Mouse (Mus musculus): ENCODE results near the gene Tmem161a. TPM values are rescaled to one million over a fixed set of nuclear protein-coding genes. Genes with fewer than 3 reads are reported as not detected.

Tmem161a gene
- polyA plus RNA-seq (2017; shearing (Covaris generic)) = 57.7 TPM

GRCm38 (mm10) chr8:70172043-70172681 lies at the start of gene Tmem161a:
Tmem161a (plus strand) TSS chr8:70172356.

GRCm38 (mm10) chr8:70131166-70131883 lies 40.8 kb upstream of the Tmem161a start, which contains the start of gene Nr2c2ap:
Nr2c2ap (plus strand) TSS chr8:70131333.

GRCm38 (mm10) chr8:70139026-70139857 lies 32.9 kb upstream of the Tmem161a start, which contains the start of the genes Rfxank, Borcs8 and Mef2b:
Rfxank (minus strand) TSS chr8:70139154.
Borcs8 (plus strand) TSS chr8:70139499.
Mef2b (plus strand) TSS chr8:70139711.

GRCm38 (mm10) chr8:70212112-70213055 lies 40.2 kb downstream of the Tmem161a start, which contains the start of gene Slc25a42:
Slc25a42 (minus strand) TSS chr8:70212305.

Other genes starting within 250 kb of the Tmem161a start
- gene Gatad2a, start 176.0 kb upstream of the Tmem161a start, polyA plus RNA-seq (2017; shearing (Covaris generic)) = 14.8 TPM
- 25.3 TPM for gene Mau2, start 129.6 kb upstream of the Tmem161a start, polyA plus RNA-seq (2017; shearing (Covaris generic))
- gene Sugp1, start 129.5 kb upstream of the Tmem161a start, polyA plus RNA-seq (2017; shearing (Covaris generic)) = 74.4 TPM
- gene Tm6sf2, start 99.4 kb upstream of the Tmem161a start, polyA plus RNA-seq (2017; shearing (Covaris generic)) = 0.51 TPM
- not detected for gene Hapln4, start 88.9 kb upstream of the Tmem161a start, polyA plus RNA-seq (2017; shearing (Covaris generic))
- gene Ncan, start 51.5 kb upstream of the Tmem161a start, polyA plus RNA-seq (2017; shearing (Covaris generic)) = not detected
- gene Nr2c2ap, start 41.0 kb upstream of the Tmem161a start, polyA plus RNA-seq (2017; shearing (Covaris generic)) = 69.0 TPM
- 46.9 TPM for gene Rfxank, start 33.2 kb upstream of the Tmem161a start, polyA plus RNA-seq (2017; shearing (Covaris generic))
- gene Borcs8, start 32.9 kb upstream of the Tmem161a start, polyA plus RNA-seq (2017; shearing (Covaris generic)) = 73.1 TPM
- 2.6 TPM for gene Mef2b, start 32.6 kb upstream of the Tmem161a start, polyA plus RNA-seq (2017; shearing (Covaris generic))
- 15.3 TPM for gene Slc25a42, start 39.9 kb downstream of the Tmem161a start, polyA plus RNA-seq (2017; shearing (Covaris generic))
- gene Sugp2, start 61.9 kb downstream of the Tmem161a start, polyA plus RNA-seq (2017; shearing (Covaris generic)) = 33.0 TPM
- gene Armc6, start 62.1 kb downstream of the Tmem161a start, polyA plus RNA-seq (2017; shearing (Covaris generic)) = 13.1 TPM
- 1.3 TPM for gene Homer3, start 110.5 kb downstream of the Tmem161a start, polyA plus RNA-seq (2017; shearing (Covaris generic))
- 55.0 TPM for gene Ddx49, start 130.1 kb downstream of the Tmem161a start, polyA plus RNA-seq (2017; shearing (Covaris generic))
- 381 TPM for gene Cope, start 130.2 kb downstream of the Tmem161a start, polyA plus RNA-seq (2017; shearing (Covaris generic))
- not detected for gene Cers1, start 143.4 kb downstream of the Tmem161a start, polyA plus RNA-seq (2017; shearing (Covaris generic))
- gene Gdf1, start 157.5 kb downstream of the Tmem161a start, polyA plus RNA-seq (2017; shearing (Covaris generic)) = not detected
- 3.1 TPM for gene Upf1, start 180.9 kb downstream of the Tmem161a start, polyA plus RNA-seq (2017; shearing (Covaris generic))
- 0.33 TPM for gene Comp, start 201.2 kb downstream of the Tmem161a start, polyA plus RNA-seq (2017; shearing (Covaris generic))

All from CD4-positive, CD25-positive, alpha-beta regulatory T cell, adult 9 weeks (primary cell).